Mouse (Mus musculus) forebrain, embryonic 14.5 days (tissue): ENCODE data around the gene Klhdc9. TPM values are rescaled to one million over a fixed set of nuclear protein-coding genes. Genes with fewer than 3 reads are reported as not detected.

Experiments
- ATAC-seq: fragments of 200-750 bp; cut with Nextera tagmentation; 2 replicates; pipeline ENCODE4 v1.8.0; 2017; ENCODE audit warnings: mild to moderate bottlenecking, moderate library complexity
- DNase-seq: peaks from one replicate; pipeline ENCODE4 v3.0.0-alpha.2; 2015; ENCODE audit warnings: low spot score
- H3K27ac ChIP-seq: fragments of 300-500 bp; sonication (generic); 2 replicates; pipeline ENCODE4 v1.5.1; 2014; ENCODE audit warnings: low read depth, mild to moderate bottlenecking, control low read depth, low read length, moderate library complexity
- H3K27me3 ChIP-seq: fragments of 300-500 bp; sonication (generic); replicated peaks from 2 replicates; pipeline ENCODE4 v1.6.1; 2014; ENCODE audit warnings: low read length, control low read depth, mixed read lengths; ENCODE audit not compliant: control insufficient read depth, insufficient read depth
- H3K36me3 ChIP-seq: fragments of 300-500 bp; sonication (generic); 2 replicates; pipeline ENCODE4 v1.6.1; 2014; ENCODE audit warnings: low read length, control low read depth; ENCODE audit not compliant: control insufficient read depth, insufficient read depth
- H3K4me1 ChIP-seq: fragments of 300-500 bp; sonication (generic); 2 replicates; pipeline ENCODE4 v1.6.1; 2014; ENCODE audit warnings: antibody characterized with exemption, low read length, control low read depth; ENCODE audit not compliant: control insufficient read depth, insufficient read depth
- H3K4me2 ChIP-seq: fragments of 300-500 bp; sonication (generic); 2 replicates; pipeline ENCODE4 v1.6.1; 2014; ENCODE audit warnings: mild to moderate bottlenecking, control low read depth, low read length
- H3K4me3 ChIP-seq: fragments of 300-500 bp; sonication (generic); 2 replicates; pipeline ENCODE4 v1.5.1; 2014; ENCODE audit warnings: low read depth, low read length, control low read depth
- H3K9ac ChIP-seq: fragments of 300-500 bp; sonication (generic); 2 replicates; pipeline ENCODE4 v1.6.1; 2014; ENCODE audit warnings: mild to moderate bottlenecking, low read length, control low read depth, moderate library complexity
- H3K9me3 ChIP-seq: fragments of 300-500 bp; sonication (generic); replicated peaks from 2 replicates; pipeline ENCODE4 v1.6.1; 2016; ENCODE audit warnings: low read length, control low read depth, mixed read lengths; ENCODE audit not compliant: control insufficient read depth
- WGBS: fragments of 180-500 bp; shearing (Covaris S2); extraction: QIAGEN DNeasy Blood & Tissue Kit; methylation state at CpG from one replicate; pipeline ENCODE4 v1.1.7; 2014; 5-methylcytosine and 5-hydroxymethylcytosine counted together
- polyA plus RNA-seq: library from polyadenylated mRNA; unstranded; fragments of >200 nt; fragmentation: Nextera tagmentation; extraction: Ambion mirVana; gene quantifications from 2 replicates; pipeline ENCODE4 v1.2.1, GENCODE M21; 2014

The Klhdc9 gene
- polyA plus RNA-seq, 1 experiment from 2014 or later = 5.2 TPM

- no peak overlapping the region for H3K27ac ChIP-seq
- no peaks in the 10 kb centered on the region; the same call in 1 of the 2 replicates for H3K4me1 ChIP-seq
- H3K4me3 ChIP-seq = no peak overlapping the region
- ATAC-seq (no peak), DNase-seq (no peak)
- H3K9me3 ChIP-seq = no peaks in the 10 kb centered on the region
- 66% methylated on average over 9 of the region's 9 CpGs for WGBS
- peaks cover 5% of the 10 kb centered on the region for H3K27me3 ChIP-seq
- H3K9ac ChIP-seq = no peak overlapping the region
- H3K4me2 ChIP-seq = no peak overlapping the region
- H3K36me3 ChIP-seq = no peaks in the 10 kb centered on the region
These were observed 23.8 kb upstream of the Klhdc9 start for GRCm38 (mm10) chr1:171384361-171384760.

- 89% methylated on average over 11 of the region's 11 CpGs for WGBS
- DNase-seq (no peak), ATAC-seq (no peak)
- H3K4me3 ChIP-seq = no peak overlapping the region
- peaks cover 5% of the 10 kb centered on the region for H3K27me3 ChIP-seq
- H3K9ac ChIP-seq = no peak overlapping the region
- H3K4me1 ChIP-seq = no peaks in the 10 kb centered on the region; the same call in 1 of the 2 replicates
- no peaks in the 10 kb centered on the region for H3K9me3 ChIP-seq
- H3K27ac ChIP-seq = no peak overlapping the region
- H3K4me2 ChIP-seq = no peak overlapping the region
- H3K36me3 ChIP-seq = no peaks in the 10 kb centered on the region
These were observed 21.6 kb upstream of the Klhdc9 start for GRCm38 (mm10) chr1:171382096-171382620.

GRCm38 (mm10) chr1:171379935-171380599, 19.5 kb upstream of the Klhdc9 start:
- Histone ChIP-seq H3K27me3 (peaks cover 5% of the 10 kb centered on the region), H3K4me2 (peak overlapping the region; percentile 47), H3K27ac (no peak overlapping the region), H3K9me3 (no peaks in the 10 kb centered on the region), H3K9ac (peak overlapping the region; percentile 46), H3K4me1 (no peaks in the 10 kb centered on the region; the same call in 1 of the 2 replicates), H3K4me3 (peak overlapping the region; percentile 17), H3K36me3 (no peaks in the 10 kb centered on the region)
- peak; percentile 88 for DNase-seq
- 3% methylated on average over 31 of the region's 31 CpGs for WGBS
- peak; percentile 82 for ATAC-seq

GRCm38 (mm10) chr1:171378298-171378697, 17.7 kb upstream of the Klhdc9 start:
- ATAC-seq (no peak), DNase-seq (no peak)
- 91% methylated on average over 6 of the region's 6 CpGs for WGBS
- no peak overlapping the region for H3K9ac ChIP-seq
- no peaks in the 10 kb centered on the region for H3K9me3 ChIP-seq
- no peaks in the 10 kb centered on the region; the same call in 1 of the 2 replicates for H3K4me1 ChIP-seq
- H3K27ac ChIP-seq = no peak overlapping the region
- H3K4me3 ChIP-seq = no peak overlapping the region
- H3K36me3 ChIP-seq = no peaks in the 10 kb centered on the region
- H3K27me3 ChIP-seq = peaks cover 5% of the 10 kb centered on the region
- H3K4me2 ChIP-seq = no peak overlapping the region

- no peak overlapping the region for H3K4me2 ChIP-seq
- H3K9me3 ChIP-seq = no peaks in the 10 kb centered on the region
- no peak overlapping the region for H3K27ac ChIP-seq
- H3K9ac ChIP-seq = no peak overlapping the region
- DNase-seq (no peak), ATAC-seq (no peak)
- H3K27me3 ChIP-seq = peaks cover under 1% of the 10 kb centered on the region
- no peaks in the 10 kb centered on the region for H3K36me3 ChIP-seq
- WGBS = 45% methylated on average over 9 of the region's 9 CpGs
- H3K4me1 ChIP-seq = no peaks in the 10 kb centered on the region; the same call in 1 of the 2 replicates
- no peak overlapping the region for H3K4me3 ChIP-seq
These were observed 15.1 kb upstream of the Klhdc9 start for GRCm38 (mm10) chr1:171375646-171376097.

- Histone ChIP-seq H3K4me1 (no peaks in the 10 kb centered on the region), H3K4me3 (no peak overlapping the region), H3K27me3 (no peaks in the 10 kb centered on the region), H3K27ac (no peak overlapping the region), H3K9ac (no peak overlapping the region), H3K36me3 (no peaks in the 10 kb centered on the region), H3K4me2 (no peak overlapping the region), H3K9me3 (no peaks in the 10 kb centered on the region)
- ATAC-seq = no peak
- no peak for DNase-seq
- WGBS = 2% methylated on average over 3 of the region's 4 CpGs
These were observed 13.3 kb upstream of the Klhdc9 start for GRCm38 (mm10) chr1:171373946-171374345.

GRCm38 (mm10) chr1:171372880-171373279, 12.3 kb upstream of the Klhdc9 start:
- Histone ChIP-seq H3K9ac (no peak overlapping the region), H3K4me2 (no peak overlapping the region), H3K4me3 (no peak overlapping the region), H3K36me3 (no peaks in the 10 kb centered on the region), H3K9me3 (no peaks in the 10 kb centered on the region), H3K27me3 (no peaks in the 10 kb centered on the region), H3K4me1 (no peaks in the 10 kb centered on the region), H3K27ac (no peak overlapping the region)
- ATAC-seq = no peak
- DNase-seq = no peak
- 39% methylated on average over 3 of the region's 3 CpGs for WGBS

DNA sequence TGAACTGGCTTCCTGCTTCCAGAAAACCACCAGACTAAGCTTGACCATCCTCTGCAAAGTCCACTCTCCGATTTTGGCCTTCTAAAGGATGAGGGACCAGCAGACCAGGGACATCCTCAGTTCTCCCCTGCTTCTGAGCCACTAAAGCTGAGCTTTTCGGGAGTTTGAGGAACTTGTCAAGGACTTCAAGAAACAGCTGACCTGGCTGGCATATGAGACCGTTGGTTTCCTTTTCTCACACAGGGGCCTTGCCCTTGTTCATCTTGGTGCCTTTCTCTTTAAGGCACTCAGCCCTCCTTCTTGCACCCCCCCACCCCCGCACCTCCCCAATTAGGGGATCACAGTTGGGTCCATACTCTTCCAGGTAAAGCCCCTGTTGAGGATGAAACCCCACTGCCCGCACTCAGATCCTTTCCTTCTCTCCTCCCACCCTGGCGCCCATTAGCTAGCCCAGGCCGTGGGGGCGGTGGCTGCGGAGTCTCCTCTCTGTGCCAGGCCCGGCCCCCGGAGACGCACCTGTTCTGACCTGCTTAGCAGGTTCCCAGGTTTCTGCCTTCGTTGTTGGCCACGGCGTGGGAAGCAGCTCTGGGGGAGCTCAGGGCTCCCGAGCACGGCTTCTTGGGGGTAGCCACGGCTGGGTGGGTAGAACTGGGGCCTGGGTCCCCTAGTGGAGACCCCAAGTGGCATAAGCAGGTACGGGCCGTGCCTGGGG, 9.4 kb upstream of the Klhdc9 start, which contains the start of gene Nectin4:
TSS of gene Nectin4 (plus strand) at position 255 of the 712 bp plus-strand sequence.
- no peak for DNase-seq
- no peak within 1 kb of the TSS for H3K27ac ChIP-seq
- H3K9me3 ChIP-seq = no peaks in the 10 kb centered on the region
- no peak within 1 kb of the TSS for H3K4me2 ChIP-seq
- WGBS = 37% methylated on average over 20 of the region's 20 CpGs
- H3K36me3 ChIP-seq = no peaks in the 10 kb centered on the region
- no peaks in the 10 kb centered on the region for H3K27me3 ChIP-seq
- ATAC-seq = no peak
- H3K4me3 ChIP-seq = no peak within 1 kb of the TSS
- H3K9ac ChIP-seq = no peak within 1 kb of the TSS
- no peaks in the 10 kb centered on the region; the same call in 1 of the 2 replicates for H3K4me1 ChIP-seq

DNA sequence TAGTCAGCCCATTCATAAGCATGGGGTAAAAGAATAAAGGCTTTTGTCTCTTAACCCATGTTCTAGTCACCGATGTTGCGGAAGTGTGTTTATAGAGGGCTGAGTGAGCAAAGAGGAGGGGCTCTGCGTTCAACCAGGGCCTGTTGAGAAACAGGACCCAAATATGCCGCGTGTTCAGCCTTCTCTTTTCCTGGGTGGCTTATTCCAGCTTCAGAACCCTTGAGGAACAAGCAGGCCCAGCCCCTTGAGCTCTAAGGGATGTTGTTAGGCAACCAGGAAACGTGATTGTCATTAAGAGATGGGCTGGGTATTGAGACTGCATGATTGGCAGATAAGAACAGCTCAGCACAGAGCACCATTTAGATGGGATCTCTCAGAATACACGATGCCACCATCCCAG, 5.3 kb upstream of the Klhdc9 start:
- no peaks in the 10 kb centered on the region for H3K27me3 ChIP-seq
- no peaks in the 10 kb centered on the region for H3K36me3 ChIP-seq
- no peaks in the 10 kb centered on the region for H3K9me3 ChIP-seq
- no peak for ATAC-seq
- H3K4me2 ChIP-seq = no peak overlapping the region
- WGBS = 60% methylated on average over 7 of the region's 7 CpGs
- H3K27ac ChIP-seq = no peak overlapping the region
- no peak for DNase-seq
- no peak overlapping the region for H3K9ac ChIP-seq
- H3K4me3 ChIP-seq = no peak overlapping the region
- H3K4me1 ChIP-seq = peaks cover 3% of the 10 kb centered on the region
